Mouse (Mus musculus) naive thymus-derived CD4-positive, alpha-beta T cell, adult 2 months (primary cell): ENCODE measurements around the gene Lefty2.
A peak's percentile ranks its signal among the peaks of the same experiment; 100 is the strongest.

ENCODE experiments used
- DNase-seq: peaks from one replicate; pipeline ENCODE4 v3.0.0-alpha.2; 2011; ENCODE audit warnings: low read depth

Lefty2 gene

GRCm38 (mm10) chr1:180901107-180901506, 8.2 kb downstream of the Lefty2 start:
- peak; percentile 84 for DNase-seq

GRCm38 (mm10) chr1:180902915-180903314, 10.0 kb downstream of the Lefty2 start:
- DNase-seq: no peak

GRCm38 (mm10) chr1:180903666-180904038, 10.7 kb downstream of the Lefty2 start:
- DNase-seq: no peak

GRCm38 (mm10) chr1:180904039-180904814, 11.3 kb downstream of the Lefty2 start, which contains the start of gene Pycr2:
Pycr2 (plus strand) TSS chr1:180904293.
- DNase-seq: peak; percentile 95

- DNase-seq: no peak
Observed at GRCm38 (mm10) chr1:180904815-180905080, 11.8 kb downstream of the Lefty2 start.

GRCm38 (mm10) chr1:180905307-180905706, 12.4 kb downstream of the Lefty2 start:
- no peak for DNase-seq

- no peak for DNase-seq
Observed at GRCm38 (mm10) chr1:180905876-180906275, 13.0 kb downstream of the Lefty2 start.

- peak; percentile 48 for DNase-seq
Observed at GRCm38 (mm10) chr1:180906461-180907147, 13.7 kb downstream of the Lefty2 start.

GRCm38 (mm10) chr1:180911138-180911537, 18.2 kb downstream of the Lefty2 start:
- no peak for DNase-seq

GRCm38 (mm10) chr1:180911653-180912287, 18.9 kb downstream of the Lefty2 start:
- DNase-seq: peak; percentile 87

GRCm38 (mm10) chr1:180912792-180913191, 19.9 kb downstream of the Lefty2 start:
- peak; percentile 55 for DNase-seq

- DNase-seq: no peak
Observed at GRCm38 (mm10) chr1:180913797-180914196, 20.9 kb downstream of the Lefty2 start.

GRCm38 (mm10) chr1:180916425-180916824, 23.5 kb downstream of the Lefty2 start:
- DNase-seq: peak; percentile 86

GRCm38 (mm10) chr1:180917053-180917452, 24.1 kb downstream of the Lefty2 start:
- DNase-seq: no peak

- no peak for DNase-seq
Observed at GRCm38 (mm10) chr1:180919686-180920085, 26.8 kb downstream of the Lefty2 start.

- peak; percentile 71 for DNase-seq
Observed at GRCm38 (mm10) chr1:180922273-180923048, 29.6 kb downstream of the Lefty2 start.

GRCm38 (mm10) chr1:180924737-180925136, 31.8 kb downstream of the Lefty2 start:
- DNase-seq: no peak

- DNase-seq: peak; percentile 49
Observed at GRCm38 (mm10) chr1:180926286-180926685, 33.4 kb downstream of the Lefty2 start.

- no peak for DNase-seq
Observed at GRCm38 (mm10) chr1:180929599-180929998, 36.7 kb downstream of the Lefty2 start.

GRCm38 (mm10) chr1:180931106-180931505, 38.2 kb downstream of the Lefty2 start:
- DNase-seq: no peak

- DNase-seq: no peak
Observed at GRCm38 (mm10) chr1:180933659-180934058, 40.8 kb downstream of the Lefty2 start.
